Mouse (Mus musculus) liver, adult 10 weeks (tissue): Measurements from ENCODE around the gene Zfp524. TPM values are rescaled to one million over a fixed set of nuclear protein-coding genes. Genes with fewer than 3 reads are reported as not detected.

Experiments used
- polyA plus RNA-seq: library from polyadenylated mRNA; stranded (reverse); fragments of 350-450 nt; fragmentation: Illumina TruSeq; extraction: RNeasy Lipid Tissue Mini Kit (QIAGEN cat#74804); gene quantifications from one replicate; pipeline ENCODE4 v1.2.3, GENCODE M21; 2014; ENCODE audit warnings: low read depth, low replicate concordance

The Zfp524 gene
- polyA plus RNA-seq, result 0.58 TPM

GRCm38 (mm10) chr7:5014251-5015117 is at the start of gene Zfp524, which contains the start of gene Fiz1:
Gene Zfp524, plus strand, starts transcription at chr7:5014415.
Gene Fiz1, minus strand, starts transcription at chr7:5014697.

GRCm38 (mm10) chr7:4971068-4971467 is 43.1 kb upstream of the Zfp524 start, which contains the start of gene Sbk3:
Gene Sbk3, minus strand, starts transcription at chr7:4971168.

GRCm38 (mm10) chr7:4996003-4996895 is 18.0 kb upstream of the Zfp524 start, which contains the start of gene Zfp579:
Gene Zfp579, minus strand, starts transcription at chr7:4996158.

GRCm38 (mm10) chr7:5015118-5016001 is 1.1 kb downstream of the Zfp524 start, which contains the start of gene Gm44973:
Gene Gm44973, plus strand, starts transcription at chr7:5015496.

GRCm38 (mm10) chr7:5020000-5020681 is 5.9 kb downstream of the Zfp524 start, which contains the start of the genes Zfp865 and Ccdc106:
Gene Zfp865, plus strand, starts transcription at chr7:5020376.
Gene Ccdc106, plus strand, starts transcription at chr7:5020553.

GRCm38 (mm10) chr7:5033818-5034217 is 19.6 kb downstream of the Zfp524 start, which contains the start of gene 4632433K11Rik:
Gene 4632433K11Rik, plus strand, starts transcription at chr7:5034118.

GRCm38 (mm10) chr7:5038109-5038732 is 24.0 kb downstream of the Zfp524 start, which contains the start of gene Zfp784:
Gene Zfp784, minus strand, starts transcription at chr7:5038446.

GRCm38 (mm10) chr7:5051193-5052192 is 37.3 kb downstream of the Zfp524 start, which contains the start of gene Zfp580:
Gene Zfp580, plus strand, starts transcription at chr7:5051538.

GRCm38 (mm10) chr7:5061774-5062359 is 47.7 kb downstream of the Zfp524 start, which contains the start of gene U2af2:
Gene U2af2, plus strand, starts transcription at chr7:5062143.

Other genes with a start within 250 kb of the Zfp524 start
- gene Fam71e2, start 243.1 kb upstream of the Zfp524 start, polyA plus RNA-seq, result not detected
- not detected for gene Il11, start 231.6 kb upstream of the Zfp524 start, polyA plus RNA-seq
- not detected for gene Tmem190, start 231.5 kb upstream of the Zfp524 start, polyA plus RNA-seq
- gene Tmem238, start 224.8 kb upstream of the Zfp524 start, polyA plus RNA-seq, result 1.1 TPM
- 18.8 TPM for gene Rpl28, start 221.5 kb upstream of the Zfp524 start, polyA plus RNA-seq
- gene Ube2s, start 201.8 kb upstream of the Zfp524 start, polyA plus RNA-seq, result 4.7 TPM
- gene Shisa7, start 169.7 kb upstream of the Zfp524 start, polyA plus RNA-seq, result not detected
- 5.4 TPM for gene Isoc2b, start 144.2 kb upstream of the Zfp524 start, polyA plus RNA-seq
- gene Isoc2a, start 137.3 kb upstream of the Zfp524 start, polyA plus RNA-seq, result 4.8 TPM
- gene Gm36210, start 107.9 kb upstream of the Zfp524 start, polyA plus RNA-seq, result not detected
- gene Zfp628, start 99.2 kb upstream of the Zfp524 start, polyA plus RNA-seq, result not detected
- not detected for gene Nat14, start 92.4 kb upstream of the Zfp524 start, polyA plus RNA-seq
- gene Ssc5d, start 88.6 kb upstream of the Zfp524 start, polyA plus RNA-seq, result not detected
- gene Sbk2, start 50.0 kb upstream of the Zfp524 start, polyA plus RNA-seq, result not detected
- gene Sbk3, start 43.2 kb upstream of the Zfp524 start, polyA plus RNA-seq, result not detected
- gene Zfp579, start 18.3 kb upstream of the Zfp524 start, polyA plus RNA-seq, result 6.3 TPM
- 7.7 TPM for gene Fiz1, start 282 bp downstream of the Zfp524 start, polyA plus RNA-seq
- gene Gm44973, start 1.1 kb downstream of the Zfp524 start, polyA plus RNA-seq, result not detected
- 2.7 TPM for gene Zfp865, start 6.0 kb downstream of the Zfp524 start, polyA plus RNA-seq
- gene Ccdc106, start 6.1 kb downstream of the Zfp524 start, polyA plus RNA-seq, result not detected
- gene 4632433K11Rik, start 19.7 kb downstream of the Zfp524 start, polyA plus RNA-seq, result 0.85 TPM
- 1.9 TPM for gene Zfp784, start 24.0 kb downstream of the Zfp524 start, polyA plus RNA-seq
- gene Zfp580, start 37.1 kb downstream of the Zfp524 start, polyA plus RNA-seq, result not detected
- 9.5 TPM for gene U2af2, start 47.7 kb downstream of the Zfp524 start, polyA plus RNA-seq
- 4.5 TPM for gene Epn1, start 65.8 kb downstream of the Zfp524 start, polyA plus RNA-seq
- gene Rfpl4, start 102.5 kb downstream of the Zfp524 start, polyA plus RNA-seq, result not detected
- 1.2 TPM for gene Rasl2-9, start 111.5 kb downstream of the Zfp524 start, polyA plus RNA-seq
- not detected for gene Vmn1r55, start 135.3 kb downstream of the Zfp524 start, polyA plus RNA-seq
- not detected for gene Vmn1r56, start 182.3 kb downstream of the Zfp524 start, polyA plus RNA-seq
- not detected for gene Vmn1r57, start 204.1 kb downstream of the Zfp524 start, polyA plus RNA-seq